Mouse (Mus musculus) embryonic facial prominence, embryonic 11.5 days (tissue): ENCODE measurements around the gene Plekha7. TPM values are rescaled to one million over a fixed set of nuclear protein-coding genes. Genes with fewer than 3 reads are reported as not detected.

ENCODE experiments used
- ATAC-seq: fragments of 200-750 bp; cut with Nextera tagmentation; replicated peaks from 2 replicates; pipeline ENCODE4 v1.8.0; 2017; ENCODE audit warnings: low read depth; ENCODE audit not compliant: insufficient number of reproducible peaks, low FRiP score, low TSS enrichment
- DNase-seq: peaks from one replicate; pipeline ENCODE4 v3.0.0-alpha.2; 2015; ENCODE audit warnings: low spot score
- H3K27ac ChIP-seq: fragments of 300-500 bp; sonication (generic); replicated peaks from 2 replicates; pipeline ENCODE4 v1.5.1; 2014; ENCODE audit warnings: mild to moderate bottlenecking, low read depth, low read length, control low read depth
- H3K27me3 ChIP-seq: fragments of 300-500 bp; sonication (generic); 2 replicates; pipeline ENCODE4 v1.6.1; 2014; ENCODE audit warnings: mild to moderate bottlenecking, low read length, moderate library complexity, mixed read lengths; ENCODE audit not compliant: control insufficient read depth, insufficient read depth
- H3K36me3 ChIP-seq: fragments of 300-500 bp; sonication (generic); replicated peaks from 2 replicates; pipeline ENCODE4 v1.6.1; 2014; ENCODE audit warnings: low read depth, mild to moderate bottlenecking, low read length, moderate library complexity, mixed read lengths; ENCODE audit not compliant: control insufficient read depth, insufficient read depth
- H3K4me1 ChIP-seq: fragments of 300-500 bp; sonication (generic); 2 replicates; pipeline ENCODE4 v1.6.1; 2014; ENCODE audit warnings: low read length, mixed read lengths; ENCODE audit not compliant: control insufficient read depth, insufficient read depth
- H3K4me2 ChIP-seq: fragments of 300-500 bp; sonication (generic); 2 replicates; pipeline ENCODE4 v1.6.1; 2014; ENCODE audit warnings: low read depth, mild to moderate bottlenecking, control low read depth, low read length, moderate library complexity
- H3K4me3 ChIP-seq: fragments of 300-500 bp; sonication (generic); 2 replicates; pipeline ENCODE4 v1.5.1; 2014; ENCODE audit warnings: low read depth, low read length, control low read depth
- H3K9ac ChIP-seq: fragments of 300-500 bp; sonication (generic); replicated peaks from 2 replicates; pipeline ENCODE4 v1.6.1; 2014; ENCODE audit warnings: mild to moderate bottlenecking, control low read depth, low read length
- H3K9me3 ChIP-seq: fragments of 300-500 bp; sonication (generic); replicated peaks from 2 replicates; pipeline ENCODE4 v1.6.1; 2016; ENCODE audit warnings: mild to moderate bottlenecking, low read length, inconsistent platforms, mixed read lengths; ENCODE audit not compliant: control insufficient read depth
- WGBS: fragments of 180-500 bp; shearing (Covaris S2); extraction: QIAGEN DNeasy Blood & Tissue Kit; methylation state at CpG from one replicate; pipeline ENCODE4 v1.1.7; 2014; 5-methylcytosine and 5-hydroxymethylcytosine counted together
- polyA plus RNA-seq: library from polyadenylated mRNA; unstranded; fragments of >200 nt; fragmentation: Nextera tagmentation; extraction: Ambion mirVana; gene quantifications from 2 replicates; pipeline ENCODE4 v1.2.1, GENCODE M21; 2014

Plekha7 gene
- polyA plus RNA-seq, 1 experiment from 2014 or later: 3.6 TPM

DNA sequence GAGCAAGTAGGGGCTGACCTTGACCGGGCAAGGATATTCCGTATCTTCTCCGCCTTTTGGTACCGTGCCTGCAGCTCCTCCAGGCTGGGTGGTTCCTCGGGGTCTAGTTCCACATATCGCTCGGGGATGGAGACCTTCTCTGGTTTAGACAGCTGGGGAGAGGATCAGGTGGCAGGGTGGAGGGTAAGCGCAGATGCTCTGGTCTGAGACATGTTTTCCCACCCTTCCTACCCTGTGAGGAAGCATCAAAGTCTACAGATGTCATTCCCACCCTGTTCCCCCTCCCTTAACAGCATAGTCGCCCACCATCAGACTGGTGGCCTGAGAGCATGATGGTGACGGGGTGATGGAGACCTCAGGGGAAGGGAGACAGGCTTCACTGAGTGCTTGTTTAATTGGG, 178.8 kb downstream of the Plekha7 start:
- no peaks in the 10 kb centered on the region for H3K9me3 ChIP-seq
- H3K27me3 ChIP-seq: no peaks in the 10 kb centered on the region
- no peak overlapping the region for H3K4me2 ChIP-seq
- H3K9ac ChIP-seq: no peak overlapping the region
- H3K36me3 ChIP-seq: no peaks in the 10 kb centered on the region
- DNase-seq (no peak), ATAC-seq (no peak)
- no peak overlapping the region for H3K4me3 ChIP-seq
- no peaks in the 10 kb centered on the region for H3K4me1 ChIP-seq
- WGBS: 83% methylated on average over 10 of the region's 10 CpGs
- no peak overlapping the region for H3K27ac ChIP-seq

DNA sequence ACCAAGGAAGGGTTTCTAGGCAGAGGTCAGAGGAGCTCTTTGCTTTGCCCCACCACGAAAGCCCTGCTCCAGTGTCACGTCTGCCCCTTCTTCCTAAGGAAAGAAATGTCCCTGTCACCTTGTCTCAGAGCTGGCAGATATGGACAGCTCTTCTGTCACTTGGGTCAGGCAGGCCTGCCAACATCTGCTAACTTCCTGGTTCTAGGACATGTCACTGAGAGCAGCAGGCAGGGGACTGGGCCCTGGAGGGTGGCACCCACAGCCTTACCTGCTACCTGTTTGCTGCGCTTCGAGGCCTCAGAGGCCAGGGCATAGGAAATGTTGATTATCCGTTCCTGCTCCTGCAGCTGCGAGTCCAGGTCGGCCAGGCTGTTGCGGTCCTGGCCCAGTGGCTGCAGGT, 179.9 kb downstream of the Plekha7 start:
- no peaks in the 10 kb centered on the region for H3K4me1 ChIP-seq
- 92% methylated on average over 8 of the region's 8 CpGs for WGBS
- no peak for DNase-seq
- H3K36me3 ChIP-seq: no peaks in the 10 kb centered on the region
- no peaks in the 10 kb centered on the region for H3K27me3 ChIP-seq
- no peak overlapping the region for H3K4me2 ChIP-seq
- no peak overlapping the region for H3K27ac ChIP-seq
- ATAC-seq: no peak
- no peak overlapping the region for H3K4me3 ChIP-seq
- H3K9ac ChIP-seq: no peak overlapping the region
- no peaks in the 10 kb centered on the region for H3K9me3 ChIP-seq

DNA sequence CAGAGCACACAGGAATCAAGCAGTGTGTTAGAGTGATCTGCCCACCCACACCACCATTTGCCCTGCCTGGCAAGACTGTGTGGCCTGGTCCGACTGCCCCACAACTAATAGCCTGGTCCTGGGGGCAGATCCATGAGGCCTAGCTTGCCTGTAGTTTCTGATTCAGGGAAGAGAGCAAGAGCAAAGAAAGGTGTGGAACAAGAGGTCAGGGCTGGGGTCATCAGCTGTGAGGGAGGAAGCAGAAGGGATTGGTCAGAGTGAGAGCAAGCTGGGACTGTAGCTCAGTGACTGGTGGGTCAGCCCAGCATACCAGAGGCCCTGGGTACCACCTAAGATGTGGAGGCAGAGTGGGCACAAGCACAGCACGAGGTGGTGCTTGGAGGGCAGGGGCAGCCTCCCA, 181.1 kb downstream of the Plekha7 start:
- no peak overlapping the region for H3K4me2 ChIP-seq
- H3K4me3 ChIP-seq: no peak overlapping the region
- no peak for ATAC-seq
- no peaks in the 10 kb centered on the region for H3K9me3 ChIP-seq
- 66% methylated on average over 2 of the region's 2 CpGs for WGBS
- no peak overlapping the region for H3K9ac ChIP-seq
- no peaks in the 10 kb centered on the region for H3K4me1 ChIP-seq
- H3K36me3 ChIP-seq: no peaks in the 10 kb centered on the region
- no peak overlapping the region for H3K27ac ChIP-seq
- DNase-seq: no peak
- H3K27me3 ChIP-seq: no peaks in the 10 kb centered on the region

DNA sequence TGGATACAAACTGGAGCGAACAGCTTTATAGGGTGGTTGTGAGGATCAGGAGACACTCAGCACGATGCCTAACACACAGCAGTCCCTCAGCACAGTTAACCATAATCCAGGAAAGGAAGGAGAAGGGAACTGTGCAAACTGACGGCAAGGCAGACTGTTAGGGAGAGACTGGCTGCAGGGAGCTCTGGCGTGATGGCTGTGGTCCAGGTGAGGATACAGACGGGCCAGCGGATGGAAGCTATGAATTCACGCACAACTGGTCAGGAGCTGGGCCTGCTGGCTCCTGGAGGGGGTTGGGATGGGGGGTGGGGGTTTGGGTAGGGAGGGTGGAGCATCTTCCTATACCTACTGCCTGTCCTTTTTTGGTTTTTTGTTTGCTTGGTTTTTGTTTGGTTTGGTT, 182.5 kb downstream of the Plekha7 start:
- DNase-seq: no peak
- Histone ChIP-seq H3K36me3 (no peaks in the 10 kb centered on the region), H3K9me3 (no peaks in the 10 kb centered on the region), H3K4me2 (no peak overlapping the region), H3K9ac (no peak overlapping the region), H3K27ac (no peak overlapping the region), H3K27me3 (no peaks in the 10 kb centered on the region), H3K4me3 (no peak overlapping the region), H3K4me1 (no peaks in the 10 kb centered on the region)
- 80% methylated on average over 7 of the region's 7 CpGs for WGBS
- no peak for ATAC-seq

DNA sequence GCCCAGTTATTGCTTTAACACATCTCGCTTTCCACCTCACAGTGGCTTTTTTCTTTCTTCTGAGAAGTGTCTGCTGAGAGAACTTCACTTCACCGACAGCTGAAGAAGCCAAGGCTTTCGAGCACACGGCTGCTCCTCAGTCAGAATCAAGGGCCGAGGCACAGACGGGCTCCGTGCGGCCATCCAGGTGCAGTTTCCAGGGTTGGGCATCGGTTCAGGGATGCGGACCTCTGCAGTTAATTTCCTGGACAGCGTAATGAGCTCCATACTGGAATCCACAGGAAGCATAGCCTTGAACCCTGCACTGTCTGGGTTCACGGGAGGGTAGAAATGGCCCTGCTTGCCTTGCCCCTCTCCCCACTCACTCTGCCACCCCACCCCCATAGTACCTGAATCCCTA, 184.1 kb downstream of the Plekha7 start:
- Histone ChIP-seq H3K9me3 (no peaks in the 10 kb centered on the region), H3K4me1 (no peaks in the 10 kb centered on the region), H3K27me3 (no peaks in the 10 kb centered on the region), H3K9ac (no peak overlapping the region), H3K4me3 (no peak overlapping the region), H3K27ac (no peak overlapping the region), H3K36me3 (no peaks in the 10 kb centered on the region), H3K4me2 (no peak overlapping the region)
- 0 out of 2 replicates have a peak, but pooled peaks have one; percentile 40 for ATAC-seq
- 65% methylated on average over 12 of the region's 12 CpGs for WGBS
- no peak for DNase-seq

DNA sequence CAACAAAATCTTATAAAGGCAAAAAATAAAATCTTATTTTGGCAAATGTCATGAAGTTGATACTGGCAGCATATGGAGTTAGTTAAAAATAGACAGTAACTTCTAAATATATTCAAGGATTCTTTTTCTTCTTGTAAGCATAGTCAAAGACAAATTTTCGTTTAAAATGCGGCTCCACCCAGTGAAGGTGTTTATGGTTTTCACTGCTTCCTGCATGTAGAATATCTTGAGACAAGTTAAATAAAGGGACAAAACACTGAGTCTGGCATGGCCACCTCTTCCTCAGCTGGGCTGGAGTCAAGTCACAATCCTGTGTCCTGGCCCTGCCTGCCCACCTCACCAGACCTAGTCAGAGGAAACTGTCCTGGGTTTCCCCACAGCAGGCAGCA, 184.6 kb downstream of the Plekha7 start:
- no peaks in the 10 kb centered on the region for H3K27me3 ChIP-seq
- ATAC-seq (no peak), DNase-seq (no peak)
- no peaks in the 10 kb centered on the region for H3K36me3 ChIP-seq
- 67% methylated on average over 2 of the region's 2 CpGs for WGBS
- H3K4me3 ChIP-seq: no peak overlapping the region
- H3K9ac ChIP-seq: no peak overlapping the region
- no peak overlapping the region for H3K27ac ChIP-seq
- no peaks in the 10 kb centered on the region for H3K4me1 ChIP-seq
- no peak overlapping the region for H3K4me2 ChIP-seq
- H3K9me3 ChIP-seq: no peaks in the 10 kb centered on the region

DNA sequence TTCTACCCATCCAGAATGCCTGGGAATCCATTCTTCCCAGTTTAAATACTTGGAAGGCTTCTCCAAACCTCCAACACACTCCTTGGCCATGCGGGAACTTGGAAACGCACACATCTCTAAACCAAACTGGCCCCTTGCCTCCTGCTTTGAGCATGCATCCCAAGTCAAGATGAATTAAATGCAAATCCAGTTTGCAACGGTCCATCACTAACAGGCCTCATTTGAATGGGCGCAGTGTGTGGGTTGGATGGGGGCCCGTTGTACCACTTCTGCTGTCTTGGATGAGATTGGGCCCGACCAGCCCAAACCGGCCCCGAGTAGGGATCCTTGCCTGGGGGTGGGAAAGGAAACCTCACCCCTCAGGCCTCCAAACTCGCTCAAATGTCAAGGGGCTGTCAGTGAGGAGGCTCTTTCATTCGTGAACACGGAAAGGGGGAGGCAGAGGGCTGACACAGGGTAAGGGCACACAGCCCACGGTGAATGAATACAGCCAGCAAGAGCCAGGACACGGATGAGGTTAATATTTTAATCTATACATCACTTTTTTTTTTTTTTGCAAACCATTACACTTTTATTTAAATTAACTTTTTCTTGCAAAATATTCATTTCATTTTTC, 185.1 kb downstream of the Plekha7 start:
- WGBS: 40% methylated on average over 13 of the region's 13 CpGs
- no peaks in the 10 kb centered on the region for H3K4me1 ChIP-seq

DNA sequence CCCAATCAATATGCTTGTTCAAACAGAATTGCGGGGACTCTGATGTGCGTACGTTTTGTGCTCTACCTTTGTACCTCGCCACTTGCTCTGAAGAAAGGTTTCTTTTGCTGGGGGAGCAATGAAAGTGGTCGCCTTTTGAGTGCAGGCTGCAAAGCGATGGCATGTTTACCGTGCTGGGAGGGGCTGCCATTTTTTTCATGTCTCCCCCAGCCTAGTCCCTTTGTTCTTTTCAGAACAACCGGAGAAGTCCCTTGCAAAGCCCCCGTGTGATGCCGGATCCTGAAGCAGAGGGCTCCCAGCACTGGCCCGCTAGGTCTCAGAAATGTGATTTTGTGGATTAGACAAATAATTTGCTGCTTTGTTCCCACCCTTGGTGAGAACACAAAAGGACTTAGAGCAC, 187.0 kb downstream of the Plekha7 start:
- Histone ChIP-seq H3K27ac (no peak overlapping the region), H3K9ac (no peak overlapping the region)
- WGBS: 65% methylated on average over 11 of the region's 11 CpGs

More for the DNA sequence above, 185.1 kb downstream of the Plekha7 start:
- no peaks in the 10 kb centered on the region for H3K9me3 ChIP-seq
- H3K27ac ChIP-seq: no peak overlapping the region
- no peak for ATAC-seq
- no peaks in the 10 kb centered on the region for H3K27me3 ChIP-seq
- no peak for DNase-seq
- H3K9ac ChIP-seq: no peak overlapping the region
- no peaks in the 10 kb centered on the region for H3K36me3 ChIP-seq
- H3K4me2 ChIP-seq: no peak overlapping the region
- H3K4me3 ChIP-seq: no peak overlapping the region

More for the DNA sequence above, 187.0 kb downstream of the Plekha7 start:
- H3K27me3 ChIP-seq: no peaks in the 10 kb centered on the region
- no peaks in the 10 kb centered on the region for H3K9me3 ChIP-seq
- no peaks in the 10 kb centered on the region for H3K36me3 ChIP-seq
- H3K4me2 ChIP-seq: no peak overlapping the region
- no peak for DNase-seq
- no peak overlapping the region for H3K4me3 ChIP-seq
- ATAC-seq: no peak
- H3K4me1 ChIP-seq: no peaks in the 10 kb centered on the region
